Mouse (Mus musculus): ENCODE measurements around the gene Gm8677. TPM values are rescaled to one million over a fixed set of nuclear protein-coding genes. Genes with fewer than 3 reads are reported as not detected.
"Not testable (repeated sequence)": the region's sequence is repeated elsewhere in the genome, so short reads cannot be mapped to it uniquely, and the experiment has no call there.

Gm8677 gene
- polyA plus RNA-seq (2016; fragmentation: Nextera tagmentation; extraction: Ambion mirVana): not detected in 2 replicates

- H3K27me3 ChIP-seq (replicated peaks; ENCODE audit: low read depth, poor library complexity, severe bottlenecking); H3K4me1 ChIP-seq; H3K4me3 ChIP-seq; H3K27ac ChIP-seq (replicated peaks); H3K36me3 ChIP-seq (replicated peaks); DNase-seq (ENCODE audit: low spot score); H3K9me3 ChIP-seq: not testable (repeated sequence)
- no CpG with 5 or more reads among the region's 1 CpGs for WGBS
Observed at GRCm38 (mm10) chr7:22534787-22535186, at the start of gene Gm8677. Gene Gm8677 (minus strand): TSS chr7:22534887.

GRCm38 (mm10) chr7:22565243-22565642, 30.6 kb upstream of the Gm8677 start, which contains the start of gene Gm4201:
Gene Gm4201 (minus strand): TSS chr7:22565343.
- not testable (repeated sequence) for H3K36me3 ChIP-seq (replicated peaks)
- no CpG with 5 or more reads among the region's 3 CpGs for WGBS

GRCm38 (mm10) chr7:22522667-22523066, 12.0 kb downstream of the Gm8677 start, which contains the start of gene Vmn1r152:
Gene Vmn1r152 (plus strand): TSS chr7:22522967.
- H3K4me1 ChIP-seq; H3K9me3 ChIP-seq; DNase-seq (ENCODE audit: low spot score); H3K4me3 ChIP-seq; H3K27ac ChIP-seq (replicated peaks); H3K27me3 ChIP-seq (replicated peaks; ENCODE audit: low read depth, poor library complexity, severe bottlenecking); H3K36me3 ChIP-seq (replicated peaks): not testable (repeated sequence)
- WGBS: no CpG with 5 or more reads among the region's 3 CpGs

More at GRCm38 (mm10) chr7:22565243-22565642, 30.6 kb upstream of the Gm8677 start, which contains the start of gene Gm4201:
- not testable (repeated sequence) for H3K4me1 ChIP-seq; H3K27ac ChIP-seq (replicated peaks); H3K9me3 ChIP-seq; H3K4me3 ChIP-seq; H3K27me3 ChIP-seq (replicated peaks; ENCODE audit: low read depth, poor library complexity, severe bottlenecking); DNase-seq (ENCODE audit: low spot score)

GRCm38 (mm10) chr7:22499578-22499977, 35.1 kb downstream of the Gm8677 start, which contains the start of gene Vmn1r151:
Gene Vmn1r151 (minus strand): TSS chr7:22499678.
- H3K9me3 ChIP-seq; H3K36me3 ChIP-seq (replicated peaks): not testable (repeated sequence)
- WGBS: 67% methylated on average over 2 of the region's 3 CpGs

More at GRCm38 (mm10) chr7:22499578-22499977, 35.1 kb downstream of the Gm8677 start, which contains the start of gene Vmn1r151:
- not testable (repeated sequence) for H3K27me3 ChIP-seq (replicated peaks; ENCODE audit: low read depth, poor library complexity, severe bottlenecking); H3K4me1 ChIP-seq; DNase-seq (ENCODE audit: low spot score); H3K27ac ChIP-seq (replicated peaks); H3K4me3 ChIP-seq

Other genes starting within 250 kb of the Gm8677 start
- gene Gm4187, start 205.2 kb downstream of the Gm8677 start, polyA plus RNA-seq (2016; fragmentation: Nextera tagmentation; extraction: Ambion mirVana): not detected in 2 replicates
- gene Gm8660, start 163.8 kb downstream of the Gm8677 start, polyA plus RNA-seq (2016; fragmentation: Nextera tagmentation; extraction: Ambion mirVana): not detected in 2 replicates
- gene Vmn1r148, start 121.3 kb downstream of the Gm8677 start, polyA plus RNA-seq (2016; fragmentation: Nextera tagmentation; extraction: Ambion mirVana): not detected in 2 replicates
- gene Vmn1r149, start 96.7 kb downstream of the Gm8677 start, polyA plus RNA-seq (2016; fragmentation: Nextera tagmentation; extraction: Ambion mirVana): not detected in 2 replicates
- gene Gm10665, start 70.8 kb downstream of the Gm8677 start, polyA plus RNA-seq (2016; fragmentation: Nextera tagmentation; extraction: Ambion mirVana): not detected in 2 replicates
- gene Vmn1r151, start 35.2 kb downstream of the Gm8677 start, polyA plus RNA-seq (2016; fragmentation: Nextera tagmentation; extraction: Ambion mirVana): not detected in 2 replicates
- gene Vmn1r152, start 11.9 kb downstream of the Gm8677 start, polyA plus RNA-seq (2016; fragmentation: Nextera tagmentation; extraction: Ambion mirVana): not detected in 2 replicates
- not detected in 2 replicates for gene Gm4201, start 30.5 kb upstream of the Gm8677 start, polyA plus RNA-seq (2016; fragmentation: Nextera tagmentation; extraction: Ambion mirVana)
- not detected in 2 replicates for gene Gm4565, start 53.2 kb upstream of the Gm8677 start, polyA plus RNA-seq (2016; fragmentation: Nextera tagmentation; extraction: Ambion mirVana)
- not detected in 2 replicates for gene Vmn1r155, start 123.1 kb upstream of the Gm8677 start, polyA plus RNA-seq (2016; fragmentation: Nextera tagmentation; extraction: Ambion mirVana)
- gene Gm8693, start 157.4 kb upstream of the Gm8677 start, polyA plus RNA-seq (2016; fragmentation: Nextera tagmentation; extraction: Ambion mirVana): not detected in 2 replicates
- gene Gm4567, start 184.8 kb upstream of the Gm8677 start, polyA plus RNA-seq (2016; fragmentation: Nextera tagmentation; extraction: Ambion mirVana): not detected in 2 replicates
- not detected in 2 replicates for gene Vmn1r157, start 226.8 kb upstream of the Gm8677 start, polyA plus RNA-seq (2016; fragmentation: Nextera tagmentation; extraction: Ambion mirVana)

All from embryonic facial prominence, embryonic 10.5 days (tissue).